Mouse (Mus musculus) granulocyte monocyte progenitor cell, adult 5-6 weeks (primary cell): Measurements from ENCODE around the gene Nedd9. TPM values are rescaled to one million over a fixed set of nuclear protein-coding genes. Genes with fewer than 3 reads are reported as not detected.
A peak's percentile ranks its signal among the peaks of the same experiment; 100 is the strongest.
"Not testable (repeated sequence)": the region's sequence is repeated elsewhere in the genome, so short reads cannot be mapped to it uniquely, and the experiment has no call there.

Source experiments
- ATAC-seq: replicated peaks from 2 replicates; pipeline ENCODE4 v1.8.0; 2016; ENCODE audit warnings: mild to moderate bottlenecking, moderate TSS enrichment, inconsistent platforms; ENCODE audit not compliant: poor library complexity, severe bottlenecking
- total RNA-seq, 2 experiments: library from RNA; stranded (forward) in 1 of 2; stranded (reverse) in 1 of 2; fragments of 200-712, 200-1000 nt in 1 of 2; fragments of >200 nt in 1 of 2; fragmentation: Nextera tagmentation in 1 of 2; gene quantifications; 2 replicates each; pipeline ENCODE4 v1.2.3; 2014 to 2017

Nedd9 gene
- total RNA-seq, 2 experiments from 2014 or later, result 22.2 to 37.8 TPM

- no peak for ATAC-seq
Measured at GRCm38 (mm10) chr13:41379951-41380465, 107.2 kb downstream of the Nedd9 start.

- ATAC-seq, result no peak
Measured at GRCm38 (mm10) chr13:41378462-41378861, 108.7 kb downstream of the Nedd9 start.

DNA sequence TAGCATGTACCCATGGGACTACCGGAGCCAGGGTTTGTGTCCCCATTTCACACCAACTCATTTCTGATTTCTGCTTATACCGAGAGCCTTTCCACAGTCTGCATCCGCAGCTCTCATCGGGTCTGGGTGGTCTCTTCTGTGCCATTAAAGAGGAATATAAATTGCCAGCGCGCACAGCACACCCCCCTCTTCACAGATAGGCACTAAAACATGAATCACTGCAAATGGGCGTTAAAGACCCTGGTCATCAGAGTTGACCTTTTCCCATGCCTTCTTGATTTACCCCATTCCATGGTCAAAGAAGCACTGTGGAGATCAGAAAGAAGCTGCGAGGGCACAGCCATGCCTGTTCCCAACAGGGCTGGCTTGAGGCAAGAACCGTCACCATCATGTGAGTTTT lies 109.3 kb downstream of the Nedd9 start:
- ATAC-seq, result no peak

- ATAC-seq, result no peak
Measured at GRCm38 (mm10) chr13:41377011-41377431, 110.1 kb downstream of the Nedd9 start.

DNA sequence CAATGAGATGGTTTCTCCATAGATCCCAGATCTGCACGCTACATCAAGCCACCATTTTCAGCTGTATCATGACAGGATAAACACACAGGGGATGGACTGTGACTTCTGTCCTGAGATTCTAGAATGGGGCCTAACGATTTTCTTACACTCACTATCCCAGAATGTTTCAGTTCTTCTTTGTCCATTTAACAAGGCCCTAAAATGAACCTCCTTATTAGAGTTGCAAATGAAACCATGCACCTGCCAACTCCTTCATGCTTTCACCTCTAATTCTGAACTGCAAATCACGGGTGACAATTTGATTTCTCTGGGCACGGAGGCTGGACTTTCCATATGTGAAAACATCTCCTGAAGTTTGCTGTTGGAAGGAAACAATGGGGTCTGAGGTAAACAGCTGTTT lies 111.1 kb downstream of the Nedd9 start:
- no peak for ATAC-seq

DNA sequence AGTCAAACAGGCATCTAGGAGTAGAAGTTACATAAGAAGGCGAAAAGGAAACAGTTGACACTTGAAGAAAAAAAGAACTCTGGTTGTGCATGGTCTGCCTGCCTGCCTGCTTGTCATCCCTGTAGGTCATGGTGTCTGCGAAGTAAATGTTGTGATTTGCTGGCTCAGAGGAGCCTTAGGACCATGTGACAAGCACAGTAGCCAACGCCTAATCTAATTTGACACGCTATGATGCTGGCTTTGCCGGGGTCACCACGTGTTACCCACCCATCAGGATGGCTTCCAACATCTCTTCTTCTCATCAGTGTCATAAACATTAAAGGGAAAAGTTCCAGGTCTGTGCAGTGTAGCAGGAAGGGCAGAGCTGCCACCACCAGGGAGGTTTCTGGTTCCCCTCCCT lies 111.5 kb downstream of the Nedd9 start:
- no peak for ATAC-seq

- no peak for ATAC-seq
Measured at GRCm38 (mm10) chr13:41374886-41375285, 112.3 kb downstream of the Nedd9 start.

DNA sequence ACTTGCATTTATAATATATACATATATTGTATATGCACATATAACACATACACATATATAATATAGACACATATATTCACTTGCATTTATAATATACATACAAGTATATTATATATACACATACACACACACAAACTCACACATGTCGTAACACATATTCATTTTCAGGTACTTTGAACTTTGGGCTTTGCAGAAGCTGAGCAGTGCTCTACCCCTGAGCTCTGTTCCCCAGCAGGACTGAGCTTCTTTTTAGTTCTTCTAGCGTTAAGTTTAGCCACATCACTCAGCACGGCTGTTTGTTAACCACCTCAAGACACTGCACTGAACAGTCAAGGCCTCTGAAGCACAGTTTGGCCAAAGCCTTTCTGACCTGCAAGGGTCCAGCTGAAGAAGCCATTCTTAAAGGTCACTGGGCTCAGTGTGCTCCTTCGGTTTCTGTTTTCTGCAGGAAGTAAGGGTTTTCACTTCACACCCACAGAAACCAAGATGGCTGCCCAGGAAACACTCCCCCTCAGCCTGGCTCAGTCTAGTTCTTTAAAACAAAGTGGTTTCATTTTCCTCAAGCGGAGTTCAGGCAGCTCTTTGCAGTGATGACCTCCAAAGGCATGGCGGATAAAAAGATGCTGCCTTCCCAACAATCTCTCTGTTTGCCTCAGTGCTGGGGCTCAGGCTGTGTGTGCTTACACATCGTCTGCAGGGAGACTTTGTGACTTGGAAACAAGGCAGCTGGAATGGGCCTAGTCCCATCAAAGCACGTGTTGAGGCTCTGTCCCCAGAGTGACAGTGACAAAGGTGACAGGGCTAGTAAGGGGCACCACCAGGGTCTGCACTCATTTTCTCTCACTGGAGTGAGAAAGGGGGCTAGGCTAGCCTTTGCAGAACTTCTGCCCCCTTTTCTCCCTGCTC lies 114.4 kb downstream of the Nedd9 start:
- peak; percentile 89 for ATAC-seq

DNA sequence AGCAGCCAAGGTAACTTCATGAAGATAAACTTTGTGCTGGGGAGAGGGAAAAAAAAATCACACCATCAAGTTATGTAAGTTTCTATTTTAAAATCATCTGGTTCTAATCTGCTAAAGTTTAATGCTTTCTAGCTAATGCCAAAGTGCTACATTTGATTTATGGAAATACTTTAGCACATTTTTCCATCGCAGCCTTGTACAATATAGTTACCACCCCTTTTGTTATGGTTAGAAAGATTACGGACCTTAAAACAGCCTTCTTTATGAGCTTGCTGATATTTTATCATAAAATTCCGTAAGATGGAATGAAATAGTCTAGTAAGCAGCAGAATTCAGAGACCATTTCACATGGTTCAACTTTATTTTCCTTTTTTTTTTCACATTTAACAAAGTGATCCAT lies 115.6 kb downstream of the Nedd9 start:
- ATAC-seq, result no peak

GRCm38 (mm10) chr13:41368612-41369011 lies 118.5 kb downstream of the Nedd9 start:
- ATAC-seq, result no peak

- ATAC-seq, result no peak; the same call in 1 of the 2 replicates
Measured at GRCm38 (mm10) chr13:41367176-41367611, 120.0 kb downstream of the Nedd9 start.

- not testable (repeated sequence) for ATAC-seq
Measured at GRCm38 (mm10) chr13:41366609-41367008, 120.6 kb downstream of the Nedd9 start.

DNA sequence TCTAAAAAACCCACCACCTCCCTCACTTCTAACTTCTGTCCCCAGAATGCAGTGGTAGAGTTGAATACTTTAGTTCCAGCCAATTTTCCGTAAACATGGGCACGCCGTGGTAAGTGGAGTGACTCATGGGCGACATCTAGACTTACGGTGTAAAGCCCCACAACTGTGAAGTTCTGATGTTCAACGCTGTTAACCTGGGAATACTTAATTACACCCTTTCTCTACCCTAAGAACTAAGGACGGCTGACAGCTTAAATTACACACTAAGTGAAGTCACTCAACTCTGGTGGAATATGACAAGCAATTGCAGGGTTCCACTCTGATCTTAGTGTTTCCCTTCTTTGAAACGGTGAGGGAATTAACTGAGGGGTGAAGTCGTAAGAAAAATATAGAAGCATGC lies 122.9 kb downstream of the Nedd9 start:
- ATAC-seq, result no peak

DNA sequence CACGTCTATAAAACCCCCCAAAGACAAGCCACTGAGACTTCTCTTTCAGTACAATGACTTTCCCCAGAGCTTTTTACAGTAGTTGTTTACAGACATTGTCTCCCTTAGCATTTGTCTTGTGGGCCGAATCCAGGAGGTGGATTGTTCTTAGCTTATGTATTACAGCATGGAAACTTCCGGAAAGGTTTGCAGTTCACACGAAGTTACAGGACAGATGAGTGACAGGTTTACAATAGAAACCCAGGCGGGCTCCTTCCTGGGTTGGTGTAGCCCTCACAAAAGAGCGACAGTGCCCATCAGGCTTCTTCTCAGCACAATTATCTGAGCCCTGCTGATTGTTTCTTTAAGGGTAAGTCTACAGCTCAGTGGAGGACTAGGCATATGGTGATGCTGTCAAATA lies 124.3 kb downstream of the Nedd9 start:
- ATAC-seq, result no peak

DNA sequence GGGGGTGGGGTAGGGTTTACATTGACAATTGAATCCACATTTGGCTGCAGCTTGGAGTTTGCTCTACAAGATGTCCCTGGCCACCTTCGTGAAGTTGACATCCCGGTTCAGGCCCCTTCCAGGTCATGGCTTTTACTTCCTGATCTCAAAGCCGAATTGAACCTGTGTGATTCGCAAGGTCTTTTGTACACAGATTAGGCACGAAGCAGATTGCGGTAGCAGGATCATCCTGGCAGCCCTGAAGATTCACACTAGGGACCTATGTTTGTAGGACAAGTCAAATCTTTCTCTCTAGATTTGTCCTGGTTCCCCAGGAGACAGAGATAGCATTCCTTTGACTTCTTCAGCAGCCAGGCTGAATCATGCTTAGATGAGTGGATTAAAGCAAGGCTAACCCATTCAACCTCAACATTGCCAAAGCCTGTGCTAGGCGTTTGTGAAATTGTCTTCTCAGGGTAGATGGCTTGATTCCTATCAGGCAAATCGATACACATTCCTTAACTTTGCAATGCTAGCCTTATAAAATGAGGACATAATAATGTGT lies 126.8 kb downstream of the Nedd9 start:
- no peak for ATAC-seq

DNA sequence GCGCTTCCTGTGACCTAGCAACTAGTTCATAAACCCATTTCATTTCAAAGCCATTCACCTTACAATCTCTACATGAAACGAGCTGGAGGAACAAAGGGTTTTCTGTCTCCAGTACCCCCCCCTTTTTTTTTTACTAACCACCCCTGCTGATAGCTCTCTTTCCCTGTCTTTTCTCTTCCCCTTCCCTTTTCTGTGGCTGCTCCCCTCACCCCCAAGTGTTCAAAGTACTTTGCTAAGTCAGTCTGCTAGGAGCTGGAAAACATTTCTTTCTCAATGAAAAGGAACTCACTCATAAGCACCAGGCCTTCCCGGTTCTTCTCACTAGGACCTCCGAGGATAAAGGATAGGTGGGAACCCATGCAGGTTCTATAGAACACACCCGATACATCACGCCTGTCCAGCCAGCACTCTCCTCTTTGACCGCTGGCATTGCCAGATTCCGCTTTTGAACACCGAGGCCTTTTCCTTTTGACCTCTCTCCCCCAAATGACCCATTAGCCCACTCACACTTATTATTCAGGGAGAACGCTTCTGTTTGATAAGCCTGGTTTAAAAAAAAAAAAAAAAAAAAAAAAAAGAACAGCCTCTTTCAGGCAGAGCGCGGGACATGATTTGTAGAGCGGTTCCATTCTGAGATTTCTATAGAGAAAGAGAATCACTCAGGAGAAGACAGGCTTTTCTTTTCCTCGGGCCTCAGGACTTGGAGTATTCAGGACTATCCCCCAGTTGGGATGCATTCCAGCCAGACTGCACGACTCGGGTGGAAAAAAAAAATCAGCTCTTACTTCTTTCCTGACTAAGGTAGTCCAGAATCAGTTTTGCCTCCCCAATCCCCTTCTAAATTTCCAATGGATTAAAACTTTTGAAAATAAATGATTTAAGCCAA lies 127.6 kb downstream of the Nedd9 start:
- peak; percentile 34 for ATAC-seq

DNA sequence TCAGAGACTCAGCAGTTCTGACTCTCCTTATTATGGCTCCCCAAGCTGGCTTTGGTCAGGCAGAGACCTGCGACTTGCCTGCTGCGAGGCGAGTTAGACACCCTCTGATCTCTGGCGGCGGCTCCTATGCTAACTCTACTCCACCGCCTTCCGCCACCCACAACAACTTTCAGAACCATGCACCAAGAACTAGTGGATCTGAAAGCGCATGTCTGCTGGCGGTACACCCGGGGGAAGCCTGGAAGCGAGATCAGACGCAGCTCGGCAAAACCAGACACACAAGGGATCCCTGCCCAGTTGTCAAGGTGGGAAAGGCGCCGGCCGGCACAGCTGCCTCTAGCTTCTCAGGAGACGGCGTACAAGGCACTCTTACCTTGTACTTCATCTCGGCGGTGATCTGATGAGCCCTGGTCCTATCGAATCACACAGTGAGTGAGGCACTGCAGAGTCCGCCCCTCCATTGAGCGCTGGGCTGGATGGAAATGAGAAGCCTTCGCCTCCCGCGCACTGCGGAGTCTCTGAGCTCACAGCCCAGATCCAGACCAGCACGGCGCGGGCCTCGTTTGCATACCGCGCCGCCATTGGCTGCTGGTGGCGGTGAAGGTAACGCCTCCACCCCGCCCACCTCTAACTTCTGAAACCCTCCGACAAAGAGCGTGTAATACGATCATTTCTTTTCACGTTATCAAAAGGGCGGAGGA lies 128.5 kb downstream of the Nedd9 start:
- peak; percentile 95 for ATAC-seq

- ATAC-seq, result no peak
Measured at GRCm38 (mm10) chr13:41358009-41358408, 129.2 kb downstream of the Nedd9 start.

- no peak for ATAC-seq
Measured at GRCm38 (mm10) chr13:41357586-41357985, 129.6 kb downstream of the Nedd9 start.

DNA sequence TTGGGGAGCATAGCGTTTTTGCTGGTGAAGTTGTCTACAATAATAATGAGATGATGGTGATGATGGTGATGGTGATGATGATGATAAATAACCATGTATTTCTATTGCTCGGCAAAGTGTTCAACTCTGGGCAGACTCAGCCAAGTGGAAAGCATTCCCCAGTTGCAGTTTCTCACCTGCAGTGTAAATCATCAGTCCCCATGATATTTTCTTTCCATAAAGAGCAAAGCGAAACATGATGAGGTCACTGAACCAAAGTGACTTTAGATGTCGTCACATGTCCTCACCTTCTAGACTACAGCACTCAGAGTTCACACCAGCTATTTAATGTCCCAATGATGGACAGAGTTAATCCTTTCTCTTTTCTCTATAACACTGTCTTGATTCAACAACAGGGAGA lies 130.0 kb downstream of the Nedd9 start:
- no peak for ATAC-seq
